Comparison of ENCODE assay signal across 32 mouse cellular contexts in genomic region chr11:20390622-20391021, GRCm38 (mm10).
"Had no signal": no experiment of that assay in that cellular context is flagged by ENCODE, and none has a peak within 500 bp of the region (broad histone marks: within the 10 kb centered on the region; RNA-seq: fewer than 3 reads in every experiment).

No protein-coding gene starts in this region.

- H3K9ac ChIP-seq: limb, embryonic 12.5 days; limb, embryonic 13.5 days; limb, embryonic 15.5 days; liver, embryonic 12.5 days; liver, embryonic 13.5 days; liver, embryonic 14.5 days; liver, embryonic 15.5 days; liver, postnatal 0 days; lung, embryonic 14.5 days; lung, embryonic 15.5 days; midbrain, embryonic 12.5 days; midbrain, embryonic 13.5 days; midbrain, embryonic 15.5 days; neural tube, embryonic 12.5 days had no signal

- H3K27ac ChIP-seq: limb, embryonic 10.5 days; limb, embryonic 12.5 days; limb, embryonic 13.5 days; limb, embryonic 15.5 days; liver, embryonic 12.5 days; liver, embryonic 13.5 days; liver, embryonic 14.5 days; liver, embryonic 15.5 days; lung, embryonic 15.5 days; macrophage; midbrain, embryonic 10.5 days; midbrain, embryonic 12.5 days; midbrain, embryonic 13.5 days; midbrain, embryonic 15.5 days; neural tube, embryonic 12.5 days had no signal

- DNase-seq: left cerebral cortex, postnatal 4 days; liver; liver, embryonic 13.5 days; liver, postnatal 0 days; lung, adult 18-20 months; lung, adult 2 months; lung, embryonic 14.5 days; lung, postnatal 10 days; lung, postnatal 14 days; lung, postnatal 36 days; lung, postnatal 4 days; midbrain, embryonic 14.5 days had no signal

- H3K9me3 ChIP-seq: liver, embryonic 15.5 days; midbrain, embryonic 15.5 days had no signal

- H3K27me3 ChIP-seq: limb, embryonic 12.5 days; limb, embryonic 13.5 days; limb, embryonic 15.5 days; liver, embryonic 12.5 days; liver, embryonic 13.5 days; liver, embryonic 15.5 days; lung, embryonic 15.5 days; megakaryocyte, embryonic 14.5 days; midbrain, embryonic 12.5 days; midbrain, embryonic 13.5 days; midbrain, embryonic 15.5 days; neural tube, embryonic 12.5 days had no signal

- ATAC-seq: liver, embryonic 12.5 days; liver, postnatal 0 days; lung, postnatal 0 days; midbrain, embryonic 13.5 days; midbrain, embryonic 15.5 days; midbrain, embryonic 16.5 days had no signal

- H3K36me3 ChIP-seq: limb, embryonic 10.5 days; limb, embryonic 12.5 days; limb, embryonic 13.5 days; limb, embryonic 15.5 days; liver, embryonic 12.5 days; liver, embryonic 13.5 days; liver, embryonic 15.5 days; lung, embryonic 15.5 days; midbrain, embryonic 10.5 days; midbrain, embryonic 12.5 days; midbrain, embryonic 13.5 days; midbrain, embryonic 15.5 days; neural tube, embryonic 12.5 days had no signal

- H3K4me3 ChIP-seq: limb, embryonic 10.5 days; limb, embryonic 12.5 days; limb, embryonic 13.5 days; limb, embryonic 15.5 days; liver, embryonic 12.5 days; liver, embryonic 13.5 days; liver, embryonic 15.5 days; lung, embryonic 15.5 days; megakaryocyte, embryonic 14.5 days; midbrain, embryonic 10.5 days; midbrain, embryonic 12.5 days; midbrain, embryonic 13.5 days; midbrain, embryonic 15.5 days; myocyte; neural tube, embryonic 12.5 days had no signal

- H3K4me1 ChIP-seq: limb, embryonic 10.5 days; limb, embryonic 12.5 days; limb, embryonic 13.5 days; limb, embryonic 15.5 days; liver, embryonic 12.5 days; liver, embryonic 13.5 days; liver, embryonic 15.5 days; lung, embryonic 15.5 days; megakaryocyte, embryonic 14.5 days; midbrain, embryonic 10.5 days; midbrain, embryonic 12.5 days; midbrain, embryonic 13.5 days; midbrain, embryonic 15.5 days; neural tube, embryonic 12.5 days had no signal

- H3K4me2 ChIP-seq: limb, embryonic 12.5 days; limb, embryonic 13.5 days; limb, embryonic 15.5 days; liver, embryonic 11.5 days; liver, embryonic 12.5 days; liver, embryonic 13.5 days; liver, embryonic 15.5 days; lung, embryonic 14.5 days; lung, embryonic 15.5 days; midbrain, embryonic 11.5 days; midbrain, embryonic 12.5 days; midbrain, embryonic 13.5 days; midbrain, embryonic 15.5 days; neural tube, embryonic 12.5 days had no signal
